Mouse (Mus musculus) kidney, embryonic 14.5 days (tissue): ENCODE data around the gene Tbx6. TPM values are rescaled to one million over a fixed set of nuclear protein-coding genes. Genes with fewer than 3 reads are reported as not detected.

ENCODE experiments used
- ATAC-seq: fragments of 200-750 bp; cut with Nextera tagmentation; 2 replicates; pipeline ENCODE4 v1.8.0; 2017; ENCODE audit warnings: moderate number of reproducible peaks, mild to moderate bottlenecking, moderate TSS enrichment, moderate library complexity; ENCODE audit not compliant: low FRiP score, low TSS enrichment
- H3K27ac ChIP-seq: fragments of 300-500 bp; sonication (generic); 2 replicates; pipeline ENCODE4 v1.5.1; 2014; ENCODE audit warnings: low read depth, mild to moderate bottlenecking, low read length, moderate library complexity, mixed read lengths
- H3K27me3 ChIP-seq: fragments of 300-500 bp; sonication (generic); 2 replicates; pipeline ENCODE4 v1.6.1; 2014; ENCODE audit warnings: mild to moderate bottlenecking, low read length; ENCODE audit not compliant: control insufficient read depth, insufficient read depth
- H3K36me3 ChIP-seq: fragments of 300-500 bp; sonication (generic); 2 replicates; pipeline ENCODE4 v1.6.1; 2014; ENCODE audit warnings: low read length, mixed read lengths; ENCODE audit not compliant: control insufficient read depth, insufficient read depth
- H3K4me1 ChIP-seq: fragments of 300-500 bp; sonication (generic); 2 replicates; pipeline ENCODE4 v1.6.1; 2014; ENCODE audit warnings: low read length, mixed read lengths; ENCODE audit not compliant: control insufficient read depth, insufficient read depth
- H3K4me2 ChIP-seq: fragments of 300-500 bp; sonication (generic); replicated peaks from 2 replicates; pipeline ENCODE4 v1.6.1; 2014; ENCODE audit warnings: low read depth, mild to moderate bottlenecking, low read length
- H3K4me3 ChIP-seq: fragments of 300-500 bp; sonication (generic); 2 replicates; pipeline ENCODE4 v1.5.1; 2014; ENCODE audit warnings: mild to moderate bottlenecking, low read length
- H3K9ac ChIP-seq: fragments of 300-500 bp; sonication (generic); 2 replicates; pipeline ENCODE4 v1.6.1; 2014; ENCODE audit warnings: low read depth, mild to moderate bottlenecking, low read length, moderate library complexity
- H3K9me3 ChIP-seq: fragments of 300-500 bp; sonication (generic); 2 replicates; pipeline ENCODE4 v1.6.1; 2016; ENCODE audit warnings: low read length; ENCODE audit not compliant: control insufficient read depth
- WGBS: fragments of 180-500 bp; shearing (Covaris S2); extraction: QIAGEN DNeasy Blood & Tissue Kit; methylation state at CpG from one replicate; pipeline ENCODE4 v1.1.7; 2014; 5-methylcytosine and 5-hydroxymethylcytosine counted together
- polyA plus RNA-seq: library from polyadenylated mRNA; unstranded; fragments of >200 nt; fragmentation: Nextera tagmentation; extraction: Ambion mirVana; gene quantifications from 2 replicates; pipeline ENCODE4 v1.2.1, GENCODE M21; 2014

Tbx6 gene
- polyA plus RNA-seq, 1 experiment from 2014 or later: 0.24 TPM

- H3K27me3 ChIP-seq: peaks cover 19% of the 10 kb centered on the region
- no peaks in the 10 kb centered on the region for H3K36me3 ChIP-seq
- ATAC-seq: no peak
- H3K4me2 ChIP-seq: no peak overlapping the region
- no peaks in the 10 kb centered on the region for H3K9me3 ChIP-seq
- 64% methylated on average over 5 of the region's 5 CpGs for WGBS
- H3K9ac ChIP-seq: no peak overlapping the region
- H3K27ac ChIP-seq: no peak overlapping the region
- H3K4me3 ChIP-seq: no peak overlapping the region
- 0 out of 2 replicates have a peak, but pooled peaks cover 3% of the 10 kb centered on the region for H3K4me1 ChIP-seq
Observed at GRCm38 (mm10) chr7:126825952-126826351, 44.7 kb downstream of the Tbx6 start.

GRCm38 (mm10) chr7:126831539-126831938, 50.3 kb downstream of the Tbx6 start, which contains the start of gene 4930451I11Rik:
Gene 4930451I11Rik, minus strand, starts transcription at chr7:126831639.
- Histone ChIP-seq H3K4me2 (peak within 1 kb of the TSS; percentile 50), H3K27ac (no peak within 1 kb of the TSS), H3K9me3 (no peaks in the 10 kb centered on the region), H3K27me3 (0 out of 2 replicates have a peak, but pooled peaks cover 4% of the 10 kb centered on the region), H3K4me3 (peak within 1 kb of the TSS; percentile 24), H3K9ac (peak within 1 kb of the TSS; percentile 52), H3K4me1 (0 out of 2 replicates have a peak, but pooled peaks cover 5% of the 10 kb centered on the region), H3K36me3 (no peaks in the 10 kb centered on the region)
- 66% methylated on average over 5 of the region's 5 CpGs for WGBS
- no peak for ATAC-seq

- peak; percentile 89 for ATAC-seq
- no peaks in the 10 kb centered on the region for H3K9me3 ChIP-seq
- H3K9ac ChIP-seq: peak overlapping the region; percentile 52
- H3K4me1 ChIP-seq: 0 out of 2 replicates have a peak, but pooled peaks cover 5% of the 10 kb centered on the region
- H3K4me2 ChIP-seq: peak overlapping the region; percentile 50
- peak overlapping the region; percentile 24 for H3K4me3 ChIP-seq
- 0 out of 2 replicates have a peak, but pooled peaks cover 4% of the 10 kb centered on the region for H3K27me3 ChIP-seq
- no peaks in the 10 kb centered on the region for H3K36me3 ChIP-seq
- H3K27ac ChIP-seq: no peak overlapping the region
- 1% methylated on average over 21 of the region's 21 CpGs for WGBS
Observed at GRCm38 (mm10) chr7:126832036-126832598, 50.8 kb downstream of the Tbx6 start.

- H3K9me3 ChIP-seq: no peaks in the 10 kb centered on the region
- H3K4me1 ChIP-seq: 0 out of 2 replicates have a peak, but pooled peaks cover 5% of the 10 kb centered on the region
- no peak overlapping the region for H3K4me3 ChIP-seq
- no peak overlapping the region for H3K4me2 ChIP-seq
- H3K9ac ChIP-seq: no peak overlapping the region
- 90% methylated on average over 1 of the region's 1 CpGs for WGBS
- 0 out of 2 replicates have a peak, but pooled peaks cover 4% of the 10 kb centered on the region for H3K27me3 ChIP-seq
- H3K36me3 ChIP-seq: no peaks in the 10 kb centered on the region
- ATAC-seq: no peak
- no peak overlapping the region for H3K27ac ChIP-seq
Observed at GRCm38 (mm10) chr7:126833294-126833693, 52.0 kb downstream of the Tbx6 start.

Other genes starting within 250 kb of the Tbx6 start
- 174 and 207 TPM in 2 replicates for gene Eif3c, start 215.1 kb upstream of the Tbx6 start, polyA plus RNA-seq
- 0.38 and 0.39 TPM in 2 replicates for gene Apobr, start 196.5 kb upstream of the Tbx6 start, polyA plus RNA-seq
- gene Cln3, start 195.7 kb upstream of the Tbx6 start, polyA plus RNA-seq: 29.8 and 30.4 TPM in 2 replicates
- not detected in 2 replicates for gene Il27, start 186.5 kb upstream of the Tbx6 start, polyA plus RNA-seq
- 2.4 and 2.6 TPM in 2 replicates for gene Nupr1, start 150.6 kb upstream of the Tbx6 start, polyA plus RNA-seq
- gene Sgf29, start 132.2 kb upstream of the Tbx6 start, polyA plus RNA-seq: 35.6 and 52.5 TPM in 2 replicates
- gene Sult1a1, start 105.1 kb upstream of the Tbx6 start, polyA plus RNA-seq: 5.2 and 6.3 TPM in 2 replicates
- gene Bola2, start 86.1 kb upstream of the Tbx6 start, polyA plus RNA-seq: 145 and 184 TPM in 2 replicates
- gene Slx1b, start 85.7 kb upstream of the Tbx6 start, polyA plus RNA-seq: 7.7 and 8.1 TPM in 2 replicates
- 18.3 and 19.6 TPM in 2 replicates for gene Coro1a, start 73.7 kb upstream of the Tbx6 start, polyA plus RNA-seq
- 55.0 and 79.2 TPM in 2 replicates for gene Mapk3, start 21.9 kb upstream of the Tbx6 start, polyA plus RNA-seq
- gene Gdpd3, start 15.1 kb upstream of the Tbx6 start, polyA plus RNA-seq: 2.0 and 2.6 TPM in 2 replicates
- 87.5 and 94.5 TPM in 2 replicates for gene Ypel3, start 4.5 kb upstream of the Tbx6 start, polyA plus RNA-seq
- 294 and 371 TPM in 2 replicates for gene Ppp4c, start 11.0 kb downstream of the Tbx6 start, polyA plus RNA-seq
- gene Fam57b, start 16.2 kb downstream of the Tbx6 start, polyA plus RNA-seq: 0.15 TPM in 1 of 2 replicates, not detected in the other
- not detected in 2 replicates for gene 4930451I11Rik, start 50.2 kb downstream of the Tbx6 start, polyA plus RNA-seq
- gene Doc2a, start 65.9 kb downstream of the Tbx6 start, polyA plus RNA-seq: 7.2 and 8.8 TPM in 2 replicates
- 22.8 and 23.5 TPM in 2 replicates for gene Hirip3, start 80.5 kb downstream of the Tbx6 start, polyA plus RNA-seq
- gene Ino80e, start 80.9 kb downstream of the Tbx6 start, polyA plus RNA-seq: 92.4 and 94.0 TPM in 2 replicates
- 24.9 and 29.2 TPM in 2 replicates for gene Taok2, start 103.2 kb downstream of the Tbx6 start, polyA plus RNA-seq
- 27.4 and 30.5 TPM in 2 replicates for gene Tmem219, start 141.4 kb downstream of the Tbx6 start, polyA plus RNA-seq
- 13.1 and 19.4 TPM in 2 replicates for gene Kctd13, start 147.4 kb downstream of the Tbx6 start, polyA plus RNA-seq
- 0.16 and 0.34 TPM in 2 replicates for gene Asphd1, start 168.1 kb downstream of the Tbx6 start, polyA plus RNA-seq
- gene Sez6l2, start 169.1 kb downstream of the Tbx6 start, polyA plus RNA-seq: 1.1 and 1.7 TPM in 2 replicates
- gene Cdipt, start 194.4 kb downstream of the Tbx6 start, polyA plus RNA-seq: 77.4 and 89.1 TPM in 2 replicates
- gene Cdiptos, start 194.6 kb downstream of the Tbx6 start, polyA plus RNA-seq: 1.3 and 2.5 TPM in 2 replicates
- 7.7 and 9.7 TPM in 2 replicates for gene Mvp, start 233.1 kb downstream of the Tbx6 start, polyA plus RNA-seq
- gene Pagr1b, start 235.0 kb downstream of the Tbx6 start, polyA plus RNA-seq: 0.31 and 0.38 TPM in 2 replicates
- 41.3 and 89.2 TPM in 2 replicates for gene Pagr1a, start 235.9 kb downstream of the Tbx6 start, polyA plus RNA-seq
- 21.8 and 65.4 TPM in 2 replicates for gene Gm42742, start 239.6 kb downstream of the Tbx6 start, polyA plus RNA-seq
- 4.1 and 9.6 TPM in 2 replicates for gene Prrt2, start 239.7 kb downstream of the Tbx6 start, polyA plus RNA-seq
- gene Maz, start 245.6 kb downstream of the Tbx6 start, polyA plus RNA-seq: 73.1 and 77.6 TPM in 2 replicates